Mouse (Mus musculus): ENCODE measurements around the gene Ndufaf2.

DNA sequence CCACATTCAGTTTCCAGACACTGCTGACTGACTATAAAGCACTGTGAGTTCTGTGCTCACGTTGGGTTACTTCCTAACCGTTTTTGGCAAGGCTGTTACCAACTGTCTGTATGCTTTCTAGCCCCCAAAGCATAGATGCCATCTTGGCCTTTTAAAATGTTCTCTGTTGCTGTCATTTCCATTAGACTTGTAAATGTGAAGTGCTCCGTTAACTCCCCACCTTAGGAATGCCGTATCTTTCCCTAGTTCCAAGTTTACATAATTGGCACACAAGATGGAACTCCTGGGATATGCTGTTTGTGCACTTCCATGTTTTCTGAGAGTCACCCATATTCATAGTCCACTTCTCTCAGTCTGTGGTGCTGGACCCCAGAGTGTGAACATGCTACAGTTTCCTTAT is 80.5 kb downstream of the Ndufaf2 start:
- TF ChIP-seq CTCF (IDR thresholded peaks at IDR 0.05; ENCODE audit: extremely low read depth, insufficient read length, insufficient replicate concordance, low read depth, low read length) (no peak), POLR2A (IDR thresholded peaks at IDR 0.05; ENCODE audit: low read depth, low read length) (no peak)

Measured in small intestine, adult 2 months (tissue).